Mouse (Mus musculus) heart, embryonic 10.5 days (tissue): ENCODE results near the gene Fam126b. TPM values are rescaled to one million over a fixed set of nuclear protein-coding genes. Genes with fewer than 3 reads are reported as not detected.
"Not testable (repeated sequence)": the region's sequence is repeated elsewhere in the genome, so short reads cannot be mapped to it uniquely, and the experiment has no call there.

Source experiments
- DNase-seq: peaks from one replicate; pipeline ENCODE4 v3.0.0-alpha.2; 2017; ENCODE audit warnings: low spot score
- H3K27ac ChIP-seq: fragments of 300-500 bp; sonication (generic); 2 replicates; pipeline ENCODE4 v1.5.1; 2016; ENCODE audit warnings: mild to moderate bottlenecking
- H3K27me3 ChIP-seq: fragments of 300-500 bp; sonication (generic); 2 replicates; pipeline ENCODE4 v1.6.1; 2016; ENCODE audit warnings: mild to moderate bottlenecking; ENCODE audit not compliant: poor library complexity, insufficient read depth, severe bottlenecking
- H3K36me3 ChIP-seq: fragments of 300-500 bp; sonication (generic); 2 replicates; pipeline ENCODE4 v1.6.1; 2016; ENCODE audit warnings: mild to moderate bottlenecking, moderate library complexity
- H3K4me1 ChIP-seq: fragments of 300-500 bp; sonication (generic); 2 replicates; pipeline ENCODE4 v1.6.1; 2016; ENCODE audit warnings: mild to moderate bottlenecking
- H3K4me3 ChIP-seq: fragments of 300-500 bp; sonication (generic); 2 replicates; pipeline ENCODE4 v1.5.1; 2016; ENCODE audit warnings: mild to moderate bottlenecking, moderate library complexity
- H3K9me3 ChIP-seq: fragments of 300-500 bp; sonication (generic); 2 replicates; pipeline ENCODE4 v1.6.1; 2016; ENCODE audit warnings: mild to moderate bottlenecking, moderate library complexity
- WGBS: fragments of 180-500 bp; shearing (Covaris S2); methylation state at CpG from one replicate; pipeline ENCODE4 v1.1.7; 2016; 5-methylcytosine and 5-hydroxymethylcytosine counted together
- polyA plus RNA-seq: library from polyadenylated mRNA; unstranded; fragments of >200 nt; fragmentation: Nextera tagmentation; extraction: Ambion mirVana; gene quantifications from 2 replicates; pipeline ENCODE4 v1.2.1, GENCODE M21; 2016

Fam126b gene
- polyA plus RNA-seq, 1 experiment from 2014 or later: 6.4 TPM

GRCm38 (mm10) chr1:58610166-58610565 is 24.0 kb upstream of the Fam126b start:
- Histone ChIP-seq H3K9me3 (0 out of 2 replicates have a peak, but pooled peaks cover 5% of the 10 kb centered on the region), H3K27me3 (no peaks in the 10 kb centered on the region), H3K4me1 (no peaks in the 10 kb centered on the region), H3K36me3 (no peaks in the 10 kb centered on the region), H3K4me3 (no peak overlapping the region), H3K27ac (no peak overlapping the region)
- DNase-seq: no peak
- WGBS: 72% methylated on average over 1 of the region's 1 CpGs

- H3K27me3 ChIP-seq, H3K36me3 ChIP-seq, DNase-seq, H3K4me3 ChIP-seq, H3K4me1 ChIP-seq, H3K27ac ChIP-seq, H3K9me3 ChIP-seq: not testable (repeated sequence)
- 87% methylated on average over 5 of the region's 5 CpGs for WGBS
These were observed 23.5 kb upstream of the Fam126b start for GRCm38 (mm10) chr1:58609591-58609990.

- no peak for DNase-seq
- WGBS: 61% methylated on average over 4 of the region's 4 CpGs
- H3K27ac ChIP-seq: no peak overlapping the region
- H3K27me3 ChIP-seq: no peaks in the 10 kb centered on the region
- 0 out of 2 replicates have a peak, but pooled peaks cover 5% of the 10 kb centered on the region for H3K9me3 ChIP-seq
- no peaks in the 10 kb centered on the region for H3K36me3 ChIP-seq
- H3K4me1 ChIP-seq: no peaks in the 10 kb centered on the region
- no peak overlapping the region for H3K4me3 ChIP-seq
These were observed 17.6 kb upstream of the Fam126b start for GRCm38 (mm10) chr1:58603738-58604137.

GRCm38 (mm10) chr1:58602681-58603080 is 16.6 kb upstream of the Fam126b start:
- Histone ChIP-seq H3K9me3 (0 out of 2 replicates have a peak, but pooled peaks cover 5% of the 10 kb centered on the region), H3K36me3 (no peaks in the 10 kb centered on the region), H3K27me3 (no peaks in the 10 kb centered on the region), H3K27ac (no peak overlapping the region), H3K4me3 (no peak overlapping the region), H3K4me1 (no peaks in the 10 kb centered on the region)
- no peak for DNase-seq
- WGBS: 66% methylated on average over 4 of the region's 4 CpGs

GRCm38 (mm10) chr1:58587491-58587890 is 1.4 kb upstream of the Fam126b start:
- H3K27me3 ChIP-seq: no peaks in the 10 kb centered on the region
- WGBS: 91% methylated on average over 1 of the region's 1 CpGs

GRCm38 (mm10) chr1:58585373-58586170 is 551 bp downstream of the Fam126b start:
- H3K27ac ChIP-seq: peak overlapping the region; percentile 96
- no peaks in the 10 kb centered on the region for H3K27me3 ChIP-seq
- WGBS: 5% methylated on average over 36 of the region's 36 CpGs
- peak; percentile 75 for DNase-seq
- peak overlapping the region; percentile 97 for H3K4me3 ChIP-seq
- H3K4me1 ChIP-seq: peaks cover 6% of the 10 kb centered on the region; the same call in 1 of the 2 replicates
- no peaks in the 10 kb centered on the region for H3K9me3 ChIP-seq
- peaks cover 2% of the 10 kb centered on the region; the same call in 1 of the 2 replicates for H3K36me3 ChIP-seq

More at GRCm38 (mm10) chr1:58587491-58587890, 1.4 kb upstream of the Fam126b start:
- no peaks in the 10 kb centered on the region for H3K9me3 ChIP-seq
- no peak for DNase-seq
- peaks cover 6% of the 10 kb centered on the region; the same call in 1 of the 2 replicates for H3K4me1 ChIP-seq
- H3K4me3 ChIP-seq: peak overlapping the region; percentile 97
- H3K36me3 ChIP-seq: peaks cover 18% of the 10 kb centered on the region
- H3K27ac ChIP-seq: no peak overlapping the region

GRCm38 (mm10) chr1:58584271-58584670 is 1.9 kb downstream of the Fam126b start:
- no peak for DNase-seq
- H3K27ac ChIP-seq: no peak overlapping the region
- peaks cover 2% of the 10 kb centered on the region; the same call in 1 of the 2 replicates for H3K36me3 ChIP-seq
- no peak overlapping the region for H3K4me3 ChIP-seq
- H3K4me1 ChIP-seq: peaks cover 6% of the 10 kb centered on the region; the same call in 1 of the 2 replicates
- WGBS: 73% methylated on average over 1 of the region's 1 CpGs
- H3K27me3 ChIP-seq: no peaks in the 10 kb centered on the region
- no peaks in the 10 kb centered on the region for H3K9me3 ChIP-seq

GRCm38 (mm10) chr1:58582611-58583010 is 3.5 kb downstream of the Fam126b start:
- peaks cover 6% of the 10 kb centered on the region; the same call in 1 of the 2 replicates for H3K4me1 ChIP-seq
- H3K4me3 ChIP-seq: no peak overlapping the region
- no peak for DNase-seq
- no peaks in the 10 kb centered on the region for H3K27me3 ChIP-seq
- 74% methylated on average over 1 of the region's 1 CpGs for WGBS
- H3K27ac ChIP-seq: no peak overlapping the region
- no peaks in the 10 kb centered on the region for H3K36me3 ChIP-seq
- no peaks in the 10 kb centered on the region for H3K9me3 ChIP-seq

GRCm38 (mm10) chr1:58579179-58579578 is 6.9 kb downstream of the Fam126b start:
- no peak overlapping the region for H3K4me3 ChIP-seq
- no peak overlapping the region for H3K27ac ChIP-seq
- no peaks in the 10 kb centered on the region for H3K27me3 ChIP-seq
- H3K36me3 ChIP-seq: no peaks in the 10 kb centered on the region
- H3K9me3 ChIP-seq: no peaks in the 10 kb centered on the region
- no peak for DNase-seq
- no peaks in the 10 kb centered on the region for H3K4me1 ChIP-seq
- 83% methylated on average over 2 of the region's 2 CpGs for WGBS

- no peak overlapping the region for H3K27ac ChIP-seq
- no peaks in the 10 kb centered on the region for H3K36me3 ChIP-seq
- H3K4me1 ChIP-seq: no peaks in the 10 kb centered on the region
- H3K27me3 ChIP-seq: no peaks in the 10 kb centered on the region
- no peaks in the 10 kb centered on the region for H3K9me3 ChIP-seq
- H3K4me3 ChIP-seq: no peak overlapping the region
- DNase-seq: no peak
- WGBS: 39% methylated on average over 4 of the region's 4 CpGs
These were observed 15.7 kb downstream of the Fam126b start for GRCm38 (mm10) chr1:58570437-58570836.

GRCm38 (mm10) chr1:58568456-58569130 is 17.5 kb downstream of the Fam126b start:
- no peak overlapping the region for H3K4me3 ChIP-seq
- H3K27me3 ChIP-seq: no peaks in the 10 kb centered on the region
- no peaks in the 10 kb centered on the region for H3K9me3 ChIP-seq
- no peak for DNase-seq
- H3K4me1 ChIP-seq: no peaks in the 10 kb centered on the region
- 0 out of 2 replicates have a peak, but pooled peaks cover 4% of the 10 kb centered on the region for H3K36me3 ChIP-seq
- H3K27ac ChIP-seq: no peak overlapping the region

- Histone ChIP-seq H3K27ac (no peak overlapping the region), H3K9me3 (no peaks in the 10 kb centered on the region), H3K4me1 (no peaks in the 10 kb centered on the region), H3K4me3 (no peak overlapping the region), H3K36me3 (peaks cover 9% of the 10 kb centered on the region; the same call in 1 of the 2 replicates), H3K27me3 (no peaks in the 10 kb centered on the region)
- DNase-seq: no peak
These were observed 19.5 kb downstream of the Fam126b start for GRCm38 (mm10) chr1:58566621-58567020.

GRCm38 (mm10) chr1:58564981-58565380 is 21.1 kb downstream of the Fam126b start:
- no peak for DNase-seq
- H3K36me3 ChIP-seq: peaks cover 12% of the 10 kb centered on the region
- H3K4me3 ChIP-seq: no peak overlapping the region
- H3K27ac ChIP-seq: no peak overlapping the region
- H3K27me3 ChIP-seq: no peaks in the 10 kb centered on the region
- no peaks in the 10 kb centered on the region for H3K9me3 ChIP-seq
- no peaks in the 10 kb centered on the region for H3K4me1 ChIP-seq
- WGBS: 81% methylated on average over 5 of the region's 5 CpGs
